Mouse (Mus musculus) CH12F3 (cell line): ENCODE data around the gene Gata2.

ENCODE experiments used
- in situ Hi-C: fragments of 300-500 bp; cut with MboI; formaldehyde crosslinking; loops from 2 replicates; pipeline ENCODE4 v1.14.3; 2020; ENCODE audit warnings: low sequenced_read_pairs

Gata2 gene

GRCm38 (mm10) chr6:88194053-88194977 is 624 bp downstream of the Gata2 start:
- in situ Hi-C loops, result no loop called here

- in situ Hi-C loops, result no loop called here
These were observed 1.3 kb downstream of the Gata2 start for GRCm38 (mm10) chr6:88194978-88195325.

GRCm38 (mm10) chr6:88196054-88196732 is 2.5 kb downstream of the Gata2 start:
- in situ Hi-C loops, result no loop called here

- in situ Hi-C loops, result no loop called here
These were observed 3.1 kb downstream of the Gata2 start for GRCm38 (mm10) chr6:88196733-88197312.

GRCm38 (mm10) chr6:88197313-88198069 is 3.8 kb downstream of the Gata2 start:
- in situ Hi-C loops, result no loop called here

- in situ Hi-C loops, result no loop called here
These were observed 4.6 kb downstream of the Gata2 start for GRCm38 (mm10) chr6:88198070-88198940.

GRCm38 (mm10) chr6:88199001-88199717 is 5.5 kb downstream of the Gata2 start:
- in situ Hi-C loops, result no loop called here

- in situ Hi-C loops, result no loop called here
These were observed 6.3 kb downstream of the Gata2 start for GRCm38 (mm10) chr6:88199718-88200692.

- in situ Hi-C loops, result no loop called here
These were observed 7.3 kb downstream of the Gata2 start for GRCm38 (mm10) chr6:88200693-88201609.

- in situ Hi-C loops, result no loop called here
These were observed 8.4 kb downstream of the Gata2 start for GRCm38 (mm10) chr6:88201926-88202700.

GRCm38 (mm10) chr6:88202921-88203690 is 9.4 kb downstream of the Gata2 start:
- in situ Hi-C loops, result no loop called here

GRCm38 (mm10) chr6:88203791-88204405 is 10.2 kb downstream of the Gata2 start:
- in situ Hi-C loops, result no loop called here

GRCm38 (mm10) chr6:88204531-88205385 is 11.1 kb downstream of the Gata2 start:
- in situ Hi-C loops, result no loop called here

GRCm38 (mm10) chr6:88205386-88205700 is 11.7 kb downstream of the Gata2 start:
- in situ Hi-C loops, result no loop called here

GRCm38 (mm10) chr6:88205937-88206336 is 12.2 kb downstream of the Gata2 start:
- in situ Hi-C loops, result no loop called here
